Mouse (Mus musculus): ENCODE measurements around the gene Clptm1l.

DNA sequence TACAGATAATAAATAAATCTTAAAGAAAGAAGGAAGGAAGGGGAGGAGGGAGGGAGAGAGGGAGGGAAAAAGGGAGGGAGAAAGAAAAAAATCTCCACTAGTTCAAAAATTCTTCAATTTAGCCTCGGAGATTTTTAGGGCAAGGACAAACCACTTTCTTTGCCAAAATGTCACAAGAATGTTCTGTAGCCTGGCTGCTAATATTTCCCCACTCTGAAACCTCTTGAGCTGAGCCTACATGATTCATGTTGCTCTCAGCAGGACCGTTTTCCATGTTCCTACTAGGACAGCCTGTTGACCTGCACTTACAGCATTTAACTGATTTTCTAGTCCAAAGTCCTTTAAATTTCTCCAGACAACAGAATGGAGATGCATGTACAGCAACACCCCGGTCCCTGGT, 51.2 kb downstream of the Clptm1l start:
- TF ChIP-seq CTCF (IDR thresholded peaks at IDR 0.05; ENCODE audit: low read depth), result no peak
- no peak for TF ChIP-seq EP300 (optimal IDR thresholded peaks at IDR 0.05)
